21 mouse cellular contexts compared by ENCODE assay signal in the genomic region with DNA sequence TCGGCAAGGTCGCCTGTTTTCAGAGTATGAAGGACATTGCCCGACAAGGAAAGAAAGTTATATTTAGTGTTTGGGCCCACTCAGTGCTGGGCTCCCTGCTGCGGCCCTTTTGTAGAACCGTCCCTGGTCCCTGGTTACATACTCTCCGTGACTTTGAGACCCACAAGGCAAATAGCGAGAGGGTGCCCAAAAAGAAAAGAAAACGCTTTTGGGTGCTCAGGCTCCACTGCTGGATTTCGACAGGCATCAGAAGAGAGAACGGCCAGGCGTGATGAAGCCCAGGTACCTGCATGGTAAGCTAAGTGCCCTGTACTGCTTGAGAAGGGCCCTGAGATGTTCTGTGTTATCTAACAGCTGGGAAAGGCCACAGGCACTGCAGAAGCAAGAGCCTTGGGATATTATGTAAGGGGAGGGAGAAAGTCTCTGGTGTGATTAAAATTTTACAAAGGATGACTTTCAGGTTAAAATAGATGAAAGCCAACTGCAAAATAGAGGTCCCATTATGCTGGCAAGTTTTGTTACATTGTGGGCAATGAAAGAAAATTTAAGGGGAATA. TPM values are rescaled to one million over a fixed set of nuclear protein-coding genes. Genes with fewer than 3 reads are reported as not detected.
DNase-seq lines count a peak whose midpoint lies in the region; ATAC-seq and TF ChIP-seq lines count a peak whose summit lies in the region.
"Had no signal": no experiment of that assay in that cellular context is flagged by ENCODE, and none has a peak within 500 bp of the region (broad histone marks: within the 10 kb centered on the region; RNA-seq: fewer than 3 reads in every experiment).

No protein-coding gene starts in this region.

- H3K4me3 ChIP-seq in gastrocnemius, adult 2 months, result peak overlapping the region; percentile 72
- H3K4me3 ChIP-seq in heart, embryonic 13.5 days, result peak overlapping the region; percentile 29
- no peak overlapping the region for H3K4me3 ChIP-seq in stomach, embryonic 16.5 days (replicated peaks; ENCODE audit: low read length)
- no peak overlapping the region for H3K4me3 ChIP-seq in stomach, postnatal 0 days (ENCODE audit: low read depth, low read length)
- H3K4me3 ChIP-seq: hindbrain, embryonic 13.5 days; neural tube, embryonic 12.5 days had no signal

- no peaks in the 10 kb centered on the region for H3K27me3 ChIP-seq in heart, embryonic 13.5 days (replicated peaks)
- no peaks in the 10 kb centered on the region for H3K27me3 ChIP-seq in stomach, embryonic 16.5 days (ENCODE audit: control insufficient read depth, insufficient read depth, low read length)
- no peaks in the 10 kb centered on the region for H3K27me3 ChIP-seq in stomach, postnatal 0 days (ENCODE audit: control insufficient read depth, insufficient read depth, low read length)
- H3K27me3 ChIP-seq: hindbrain, embryonic 13.5 days; neural tube, embryonic 12.5 days had no signal

- H3K4me2 ChIP-seq in heart, embryonic 13.5 days, result peak overlapping the region; percentile 62
- H3K4me2 ChIP-seq in stomach, embryonic 16.5 days (ENCODE audit: low read depth, low read length), result no peak overlapping the region
- H3K4me2 ChIP-seq in stomach, postnatal 0 days (replicated peaks; ENCODE audit: low read depth), result no peak overlapping the region
- H3K4me2 ChIP-seq: hindbrain, embryonic 13.5 days; midbrain, embryonic 11.5 days; neural tube, embryonic 12.5 days had no signal

- peak; percentile 42 for DNase-seq in gastrocnemius, adult 2 months
- DNase-seq in gastrocnemius, postnatal 4 days (ENCODE audit: low spot score in 2 of 2), result no peak
- DNase-seq in heart, postnatal 14 days, result no peak
- DNase-seq in stomach, postnatal 0 days (ENCODE audit: low spot score), result no peak
- peak; percentile 78 for DNase-seq in skeletal muscle tissue, adult 2 months (ENCODE audit: low read depth, low spot score)
- no peak for DNase-seq in Muller cell, postnatal 12 days (ENCODE audit: inconsistent ontology term)
- DNase-seq: cerebellum, adult 11 months; cerebellum, postnatal 10 days; kidney, adult 8-10 months; kidney, postnatal 36 days; layer of hippocampus, adult 9-11 months; liver; right cerebral cortex, postnatal 14 days; thymus, adult 2 months had no signal

- peak overlapping the region; percentile 97 for H3K27ac ChIP-seq in gastrocnemius, adult 2 months
- H3K27ac ChIP-seq in heart, embryonic 13.5 days (replicated peaks), result peak overlapping the region; percentile 85
- H3K27ac ChIP-seq in stomach, embryonic 16.5 days (ENCODE audit: low read length), result no peak overlapping the region
- H3K27ac ChIP-seq in stomach, postnatal 0 days (replicated peaks), result no peak overlapping the region
- H3K27ac ChIP-seq: hindbrain, embryonic 13.5 days; neural tube, embryonic 12.5 days had no signal

- ATAC-seq in heart, embryonic 13.5 days (ENCODE audit: extremely low read depth, insufficient number of reproducible peaks, low FRiP score, low TSS enrichment), result peak; percentile 33; the same call in 1 of the 2 replicates
- no peak for ATAC-seq in stomach, embryonic 16.5 days (ENCODE audit: insufficient read depth, low FRiP score)
- no peak for ATAC-seq in stomach, postnatal 0 days (ENCODE audit: low FRiP score, low TSS enrichment)
- ATAC-seq: inflammation-experienced regulatory T-cells, adult 6 months; lung, postnatal 0 days had no signal

- intact Hi-C loops in gastrocnemius, adult 2 months (cut with DNase I), result loop anchor here (10.0 kb wide), 1 partner anchor 122 kb away; no protein-coding TSS in a partner anchor
- intact Hi-C loops in heart, postnatal 14 days (cut with DNase I), result no loop called here

- peak overlapping the region; percentile 73 for H3K9ac ChIP-seq in heart, embryonic 13.5 days
- 0 out of 2 replicates have a peak overlapping the region, but pooled peaks have one; percentile 18 for H3K9ac ChIP-seq in stomach, embryonic 16.5 days (ENCODE audit: low read length)
- no peak overlapping the region for H3K9ac ChIP-seq in stomach, postnatal 0 days (ENCODE audit: low read length)
- H3K9ac ChIP-seq: hindbrain, embryonic 13.5 days; neural tube, embryonic 12.5 days had no signal

- H3K36me3 ChIP-seq in heart, embryonic 13.5 days, result no peaks in the 10 kb centered on the region
- no peaks in the 10 kb centered on the region for H3K36me3 ChIP-seq in stomach, embryonic 16.5 days (ENCODE audit: control insufficient read depth, insufficient read depth, low read length)
- H3K36me3 ChIP-seq in stomach, postnatal 0 days (ENCODE audit: control insufficient read depth, insufficient read depth, low read length), result no peaks in the 10 kb centered on the region
- H3K36me3 ChIP-seq: hindbrain, embryonic 13.5 days; neural tube, embryonic 12.5 days had no signal

- no peak for TF ChIP-seq EP300 in stomach, postnatal 0 days (optimal IDR thresholded peaks at IDR 0.05)

- WGBS in heart, embryonic 13.5 days, result 45% methylated on average over 11 of the region's 11 CpGs
- WGBS in stomach, embryonic 16.5 days, result 83% methylated on average over 11 of the region's 11 CpGs
- WGBS in stomach, postnatal 0 days, result 71% methylated on average over 11 of the region's 11 CpGs

- peaks cover 64% of the 10 kb centered on the region for H3K4me1 ChIP-seq in heart, embryonic 13.5 days
- H3K4me1 ChIP-seq in stomach, embryonic 16.5 days (ENCODE audit: control insufficient read depth, insufficient read depth, low read length), result peaks cover 3% of the 10 kb centered on the region
- no peaks in the 10 kb centered on the region for H3K4me1 ChIP-seq in stomach, postnatal 0 days (replicated peaks; ENCODE audit: control insufficient read depth, insufficient read depth)

- H3K9me3 ChIP-seq in heart, embryonic 13.5 days, result no peaks in the 10 kb centered on the region
- no peaks in the 10 kb centered on the region for H3K9me3 ChIP-seq in stomach, embryonic 16.5 days (replicated peaks; ENCODE audit: control insufficient read depth, low read length)
- H3K9me3 ChIP-seq in stomach, postnatal 0 days (ENCODE audit: control insufficient read depth, low read length), result no peaks in the 10 kb centered on the region
- H3K9me3 ChIP-seq: hindbrain, embryonic 13.5 days; neural tube, embryonic 12.5 days had no signal

- TF ChIP-seq CTCF in gastrocnemius, adult 2 months (IDR thresholded peaks at IDR 0.05), result no peak
- no peak for TF ChIP-seq CTCF in stomach, postnatal 0 days (IDR thresholded peaks at IDR 0.05; ENCODE audit: low read depth)

RNA-seq across cellular contexts. Expression of gene Filip1l, which starts 0.4 kb away (rescaled TPM):
- total RNA-seq in gastrocnemius, adult 2 months (2021), result 10 to 100 TPM; 37.5 to 67.0 TPM
- 10 to 100 TPM; 55.5 to 76.5 TPM for total RNA-seq in gastrocnemius, postnatal 4 days (2021)
- 19.3 and 21.0 TPM in 2 replicates for polyA plus RNA-seq in heart, embryonic 13.5 days (2015; fragmentation: Nextera tagmentation; extraction: Ambion mirVana)
- 10 to 100 TPM; 40.8 to 45.8 TPM for total RNA-seq in heart, postnatal 14 days (2021)
- 56.2 and 60.3 TPM in 2 replicates for polyA plus RNA-seq in stomach, embryonic 16.5 days (2015; fragmentation: Nextera tagmentation; extraction: Ambion mirVana)
- 35.3 and 41.6 TPM in 2 replicates for polyA plus RNA-seq in stomach, postnatal 0 days (2015; fragmentation: Nextera tagmentation; extraction: Ambion mirVana)

Comparison
In these comparisons a context has a peak if more than half of its experiments do, and no peak if none do; other contexts are left out.
1. DNase-seq: peak in gastrocnemius, adult 2 months (single experiment) and skeletal muscle tissue, adult 2 months (single experiment); none in gastrocnemius, postnatal 4 days (0 of 2), heart, postnatal 14 days (0 of 2), stomach, postnatal 0 days (single experiment) and Muller cell, postnatal 12 days (single experiment).
2. H3K27ac ChIP-seq: peak in gastrocnemius, adult 2 months (single experiment) and heart, embryonic 13.5 days (single experiment); none in stomach, embryonic 16.5 days (single experiment) and stomach, postnatal 0 days (single experiment).
3. H3K4me3 ChIP-seq: peak in gastrocnemius, adult 2 months (single experiment) and heart, embryonic 13.5 days (single experiment); none in stomach, embryonic 16.5 days (single experiment) and stomach, postnatal 0 days (single experiment).